Mouse (Mus musculus) limb, embryonic 12.5 days (tissue): Measurements from ENCODE around the gene Rasa2. TPM values are rescaled to one million over a fixed set of nuclear protein-coding genes. Genes with fewer than 3 reads are reported as not detected.
A peak's percentile ranks its signal among the peaks of the same experiment; 100 is the strongest.

Source experiments
- ATAC-seq: fragments of 200-750 bp; cut with Nextera tagmentation; 2 replicates; pipeline ENCODE4 v1.8.0; 2017; ENCODE audit warnings: low read depth, moderate TSS enrichment; ENCODE audit not compliant: insufficient number of reproducible peaks, insufficient read depth, low FRiP score, low TSS enrichment
- H3K27ac ChIP-seq: fragments of 300-500 bp; sonication (generic); 2 replicates; pipeline ENCODE4 v1.5.1; 2016; ENCODE audit warnings: mild to moderate bottlenecking, moderate library complexity
- H3K27me3 ChIP-seq: fragments of 300-500 bp; sonication (generic); 2 replicates; pipeline ENCODE4 v1.6.1; 2016; ENCODE audit warnings: mild to moderate bottlenecking, moderate library complexity
- H3K36me3 ChIP-seq: fragments of 300-500 bp; sonication (generic); 2 replicates; pipeline ENCODE4 v1.6.1; 2016; ENCODE audit warnings: mild to moderate bottlenecking, moderate library complexity
- H3K4me1 ChIP-seq: fragments of 300-500 bp; sonication (generic); replicated peaks from 2 replicates; pipeline ENCODE4 v1.6.1; 2016
- H3K4me2 ChIP-seq: fragments of 300-500 bp; sonication (generic); 2 replicates; pipeline ENCODE4 v1.6.1; 2016; ENCODE audit warnings: mild to moderate bottlenecking, moderate library complexity
- H3K4me3 ChIP-seq: fragments of 300-500 bp; sonication (generic); replicated peaks from 2 replicates; pipeline ENCODE4 v1.5.1; 2016; ENCODE audit warnings: mild to moderate bottlenecking
- H3K9ac ChIP-seq: fragments of 300-500 bp; sonication (generic); replicated peaks from 2 replicates; pipeline ENCODE4 v1.6.1; 2016; ENCODE audit warnings: mild to moderate bottlenecking, moderate library complexity
- H3K9me3 ChIP-seq: fragments of 300-500 bp; sonication (generic); 2 replicates; pipeline ENCODE4 v1.6.1; 2016; ENCODE audit warnings: mild to moderate bottlenecking, moderate library complexity
- WGBS: fragments of 180-500 bp; shearing (Covaris S2); methylation state at CpG from one replicate; pipeline ENCODE4 v1.1.7; 2016; 5-methylcytosine and 5-hydroxymethylcytosine counted together
- polyA plus RNA-seq: library from polyadenylated mRNA; unstranded; fragments of >200 nt; fragmentation: Nextera tagmentation; extraction: Ambion mirVana; gene quantifications from 2 replicates; pipeline ENCODE4 v1.2.1, GENCODE M21; 2016

The Rasa2 gene
- polyA plus RNA-seq, 1 experiment from 2014 or later, result 24.0 TPM

DNA sequence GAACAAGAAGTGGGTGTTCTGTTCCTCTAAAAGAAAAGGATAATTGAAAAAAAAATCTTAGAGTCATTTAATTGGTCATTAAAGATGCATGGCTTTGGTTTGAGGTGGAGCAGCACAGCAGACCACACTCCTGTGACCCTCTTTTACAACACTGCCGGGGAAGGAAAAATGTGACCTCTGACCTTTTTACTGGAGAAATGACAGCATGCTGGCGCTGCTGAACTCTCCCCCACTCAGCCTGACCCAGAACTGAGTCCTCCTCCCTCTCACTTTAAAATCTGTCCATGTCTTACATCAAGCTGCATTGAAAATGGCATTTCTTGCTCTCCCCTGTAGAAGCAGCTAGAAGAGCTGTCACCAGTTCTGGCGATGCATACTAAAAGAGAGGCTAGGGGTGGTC, 138.2 kb downstream of the Rasa2 start:
- WGBS, result 4% methylated on average over 3 of the region's 3 CpGs
- no peak for ATAC-seq

DNA sequence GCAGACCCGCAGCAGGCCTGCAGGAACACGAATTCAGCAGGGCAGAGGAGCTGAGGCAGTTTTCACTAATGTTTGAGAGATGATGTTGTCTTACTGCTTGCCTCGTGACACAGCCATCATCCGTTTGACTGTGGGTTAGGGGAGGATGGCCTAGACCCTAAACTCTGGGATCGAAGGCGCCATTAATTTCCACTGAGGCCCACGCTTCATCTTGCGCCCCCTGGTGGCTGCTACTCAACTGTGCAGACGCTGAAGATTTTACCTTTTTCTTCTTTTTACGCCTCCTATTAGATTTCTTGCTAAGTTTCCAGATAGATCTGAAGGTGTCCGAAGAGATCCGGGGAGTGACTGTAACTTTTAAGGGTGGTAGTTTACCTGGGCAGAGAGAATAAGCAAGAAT, 139.6 kb downstream of the Rasa2 start:
- no peak for ATAC-seq
- Histone ChIP-seq H3K9ac (no peak overlapping the region), H3K27ac (no peak overlapping the region), H3K36me3 (no peaks in the 10 kb centered on the region), H3K4me1 (peaks cover 17% of the 10 kb centered on the region), H3K4me2 (no peak overlapping the region), H3K27me3 (no peaks in the 10 kb centered on the region), H3K4me3 (no peak overlapping the region), H3K9me3 (no peaks in the 10 kb centered on the region)
- WGBS, result 38% methylated on average over 12 of the region's 12 CpGs

More for the DNA sequence above, 138.2 kb downstream of the Rasa2 start:
- Histone ChIP-seq H3K4me2 (peak overlapping the region; percentile 48), H3K36me3 (no peaks in the 10 kb centered on the region), H3K4me1 (peaks cover 17% of the 10 kb centered on the region), H3K27ac (peak overlapping the region; percentile 51; the same call in 1 of the 2 replicates), H3K4me3 (0 out of 2 replicates have a peak overlapping the region, but pooled peaks have one; percentile 16), H3K9ac (no peak overlapping the region), H3K27me3 (no peaks in the 10 kb centered on the region), H3K9me3 (no peaks in the 10 kb centered on the region)

Other genes starting within 250 kb of the Rasa2 start
- gene Rnf7, start 152.9 kb downstream of the Rasa2 start, polyA plus RNA-seq, result 241 and 247 TPM in 2 replicates
- gene Gm28729, start 106.4 kb downstream of the Rasa2 start, polyA plus RNA-seq, result not detected in 2 replicates
- gene Zbtb38, start 121.2 kb upstream of the Rasa2 start, polyA plus RNA-seq, result 10.2 and 11.6 TPM in 2 replicates